Mouse (Mus musculus) MEL (cell line): ENCODE data around the gene Gnb4. TPM values are rescaled to one million over a fixed set of nuclear protein-coding genes. Genes with fewer than 3 reads are reported as not detected.

Experiments used
- DNase-seq: peaks from one replicate; pipeline ENCODE4 v3.0.0; 2011; ENCODE audit warnings: low read depth, low spot score
- H3K27ac ChIP-seq: 2 replicates; pipeline ENCODE4 v1.5.1; 2012; ENCODE audit warnings: low read depth, mild to moderate bottlenecking, control low read depth, low read length, moderate library complexity; ENCODE audit not compliant: control insufficient read depth
- H3K27me3 ChIP-seq, 2 experiments: fragments of 150-350 bp in 1 of 2; sonication (generic) in 1 of 2; 2 replicates each; pipeline ENCODE4 v1.6.1; 2012; ENCODE audit warnings: low read length in 2 of 2, mild to moderate bottlenecking in 2 of 2, improper control_type of control experiment in 1 of 2, moderate library complexity in 1 of 2; ENCODE audit not compliant: insufficient read depth in 2 of 2, control insufficient read depth in 1 of 2
- H3K36me3 ChIP-seq, 2 experiments: 2 replicates each; pipeline ENCODE4 v1.6.1; 2012 to 2014; ENCODE audit warnings: low read length in 2 of 2, improper control_type of control experiment in 1 of 2, inconsistent platforms in 1 of 2, mild to moderate bottlenecking in 1 of 2; ENCODE audit not compliant: insufficient read depth in 2 of 2, control insufficient read depth in 1 of 2
- H3K4me1 ChIP-seq, 2 experiments: fragments of 150-350 bp in 1 of 2; sonication (generic) in 1 of 2; 2 replicates each; pipeline ENCODE4 v1.6.1; 2012; ENCODE audit warnings: low read length in 2 of 2, improper control_type of control experiment in 1 of 2, mild to moderate bottlenecking in 1 of 2; ENCODE audit not compliant: insufficient read depth in 2 of 2, control insufficient read depth in 1 of 2
- H3K4me3 ChIP-seq, 2 experiments: fragments of 150-350 bp in 1 of 2; sonication (generic) in 1 of 2; 2 replicates each; pipeline ENCODE4 v1.5.1; 2012; ENCODE audit warnings: low read depth in 2 of 2, low read length in 2 of 2, mild to moderate bottlenecking in 2 of 2, moderate library complexity in 2 of 2, control low read depth in 1 of 2, improper control_type of control experiment in 1 of 2; ENCODE audit not compliant: control insufficient read depth in 1 of 2, insufficient read depth in 1 of 2
- H3K79me2 ChIP-seq: 2 replicates; pipeline ENCODE4 v1.6.1; 2012; ENCODE audit warnings: mild to moderate bottlenecking, low read length, moderate library complexity; ENCODE audit not compliant: control insufficient read depth, poor library complexity, insufficient read depth
- H3K9ac ChIP-seq: 2 replicates; pipeline ENCODE4 v1.6.1; 2012; ENCODE audit warnings: low read depth, mild to moderate bottlenecking, control low read depth, low read length, moderate library complexity; ENCODE audit not compliant: control insufficient read depth, poor library complexity, severe bottlenecking
- H3K9me3 ChIP-seq: fragments of 150-350 bp; sonication (generic); replicated peaks from 2 replicates; pipeline ENCODE4 v1.6.1; 2012; ENCODE audit warnings: mild to moderate bottlenecking, low read length, improper control_type of control experiment, moderate library complexity; ENCODE audit not compliant: insufficient read depth
- CHD2 ChIP-seq: IDR thresholded peaks from 2 replicates; pipeline ENCODE4 v1.6.1; 2011; ENCODE audit warnings: low read length, improper control_type of control experiment
- CTCF ChIP-seq, 3 experiments: IDR thresholded peaks in 2 of 3; conservative IDR thresholded peaks in 1 of 3; 2 replicates each; pipeline ENCODE4 v1.5.1; 2011 to 2012; ENCODE audit warnings: low read length in 3 of 3, low read depth in 2 of 3, mild to moderate bottlenecking in 2 of 3, improper control_type of control experiment in 1 of 3, inconsistent platforms in 1 of 3, mixed read lengths in 1 of 3, moderate library complexity in 1 of 3; ENCODE audit not compliant: control insufficient read depth in 1 of 3, insufficient read depth in 1 of 3, poor library complexity in 1 of 3, severe bottlenecking in 1 of 3
- EP300 ChIP-seq, 2 experiments: IDR thresholded peaks; 2 replicates each; pipeline ENCODE4 v1.6.1; 2011; ENCODE audit warnings: improper control_type of control experiment in 2 of 2, low read length in 2 of 2, low read depth in 1 of 2, mild to moderate bottlenecking in 1 of 2
- ETS1 ChIP-seq: IDR thresholded peaks from 2 replicates; pipeline ENCODE4 v1.6.1; 2012; ENCODE audit warnings: low read depth, mild to moderate bottlenecking, inconsistent platforms, low read length, improper control_type of control experiment, moderate library complexity
- GATA1 ChIP-seq: IDR thresholded peaks from 2 replicates; pipeline ENCODE4 v1.6.1; 2011; ENCODE audit warnings: low read depth, low read length, improper control_type of control experiment
- HCFC1 ChIP-seq: IDR thresholded peaks from 2 replicates; pipeline ENCODE4 v1.6.1; 2012; ENCODE audit warnings: low read depth, mild to moderate bottlenecking, inconsistent platforms, low read length, improper control_type of control experiment, moderate library complexity
- JUND ChIP-seq: IDR thresholded peaks from 2 replicates; pipeline ENCODE4 v1.6.1; 2011; ENCODE audit warnings: low read depth, mild to moderate bottlenecking, improper control_type of control experiment, low read length
- MAX ChIP-seq: IDR thresholded peaks from 2 replicates; pipeline ENCODE4 v1.6.1; 2011; ENCODE audit warnings: low read length, improper control_type of control experiment
- MAZ ChIP-seq: IDR thresholded peaks from 2 replicates; pipeline ENCODE4 v1.6.1; 2012; ENCODE audit warnings: low read depth, mild to moderate bottlenecking, inconsistent platforms, low read length, improper control_type of control experiment
- POLR2AphosphoS2 ChIP-seq: IDR thresholded peaks from 2 replicates; pipeline ENCODE4 v1.6.1; 2011; ENCODE audit warnings: low read length, improper control_type of control experiment
- SMC3 ChIP-seq: IDR thresholded peaks from 2 replicates; pipeline ENCODE4 v1.6.1; 2011; ENCODE audit warnings: low read depth, low read length, improper control_type of control experiment
- UBTF ChIP-seq: IDR thresholded peaks from 2 replicates; pipeline ENCODE4 v1.6.1; 2012; ENCODE audit warnings: low read depth, mild to moderate bottlenecking, inconsistent platforms, low read length, improper control_type of control experiment, moderate library complexity, borderline replicate concordance; ENCODE audit not compliant: insufficient read depth
- USF1 ChIP-seq: IDR thresholded peaks from 2 replicates; pipeline ENCODE4 v1.6.1; 2014; ENCODE audit warnings: low read depth, mild to moderate bottlenecking, inconsistent platforms, low read length, improper control_type of control experiment, moderate library complexity
- USF2 ChIP-seq, 2 experiments: IDR thresholded peaks; 2 replicates each; pipeline ENCODE4 v1.6.1; 2011 to 2012; ENCODE audit warnings: improper control_type of control experiment in 2 of 2, low read length in 2 of 2, borderline replicate concordance in 1 of 2, inconsistent platforms in 1 of 2, low read depth in 1 of 2, mild to moderate bottlenecking in 1 of 2; ENCODE audit not compliant: insufficient read depth in 1 of 2
- ZC3H11A ChIP-seq: IDR thresholded peaks from 2 replicates; pipeline ENCODE4 v1.6.1; 2012; ENCODE audit warnings: low read depth, mild to moderate bottlenecking, inconsistent platforms, low read length, improper control_type of control experiment
- polyA plus RNA-seq, 2 experiments: library from polyadenylated mRNA; stranded (reverse) in 1 of 2; unstranded in 1 of 2; fragments of >175 nt in 1 of 2; fragments of >200 nt in 1 of 2; gene quantifications; 2 replicates each; pipeline versions ENCODE4 v1.2.1 to v1.2.4; 2012; ENCODE audit warnings: low replicate concordance in 2 of 2, low read depth in 1 of 2; ENCODE audit not compliant: insufficient read length in 2 of 2, insufficient read depth in 1 of 2, missing spikeins in 1 of 2
- total RNA-seq: library from RNA; depleted of rRNA; stranded (reverse); fragments of 300-350 nt; gene quantifications from 2 replicates; pipeline ENCODE4 v1.2.3, GENCODE M21; 2012

The Gnb4 gene
- total and polyA plus RNA-seq, 3 experiments, result 49.5 to 61.2 TPM; not detected in 1

GRCm38 (mm10) chr3:32642116-32642515 is 25.7 kb upstream of the Gnb4 start:
- TF ChIP-seq USF1, result no peak
- TF ChIP-seq ZC3H11A, result no peak
- TF ChIP-seq CHD2, result no peak
- TF ChIP-seq UBTF, result no peak
- no peak for TF ChIP-seq POLR2AphosphoS2
- no peak for TF ChIP-seq EP300 (IDR thresholded peaks at IDR 0.05; ENCODE audit: low read depth in 1 of 2, low read length in 2 of 2)
- no peak for TF ChIP-seq MAX
- no peak for TF ChIP-seq HCFC1
- TF ChIP-seq MAZ, result no peak
- TF ChIP-seq, all 39 proteins: peak for 0
- H3K9me3 ChIP-seq, result no peaks in the 10 kb centered on the region
- no peak overlapping the region for H3K9ac ChIP-seq
- H3K4me3 ChIP-seq, result no peak overlapping the region
- H3K79me2 ChIP-seq, result no peaks in the 10 kb centered on the region
- H3K27me3 ChIP-seq, result no peaks in the 10 kb centered on the region
- peaks cover 2 to 4% of the 10 kb centered on the region in 2 experiments; a peak in 1 of 4 replicates for H3K4me1 ChIP-seq
- no peak for DNase-seq
- 0 out of 4 replicates have a peak, but pooled peaks cover 0 to 2% of the 10 kb centered on the region in 2 experiments for H3K36me3 ChIP-seq
- no peak overlapping the region for H3K27ac ChIP-seq

GRCm38 (mm10) chr3:32638240-32638639 is 21.9 kb upstream of the Gnb4 start:
- Histone ChIP-seq H3K36me3 (peaks cover 0 to 12% of the 10 kb centered on the region in 2 experiments; a peak in 2 of 4 replicates), H3K27ac (no peak overlapping the region), H3K27me3 (no peaks in the 10 kb centered on the region), H3K9me3 (no peaks in the 10 kb centered on the region), H3K79me2 (no peaks in the 10 kb centered on the region), H3K4me1 (peaks cover 4 to 11% of the 10 kb centered on the region in 2 experiments; a peak in 3 of 4 replicates), H3K4me3 (no peak overlapping the region), H3K9ac (no peak overlapping the region)
- no peak for TF ChIP-seq SMC3
- no peak for TF ChIP-seq MAZ
- no peak for TF ChIP-seq USF1
- TF ChIP-seq ZC3H11A, result no peak
- TF ChIP-seq CTCF (IDR thresholded peaks at IDR 0.05 in 2 of 3, conservative IDR thresholded peaks at IDR 0.05 in 1 of 3; ENCODE audit: control insufficient read depth in 1 of 3, insufficient read depth in 1 of 3, low read depth in 2 of 3, low read length in 3 of 3, poor library complexity in 1 of 3, severe bottlenecking in 1 of 3), result no peak
- no peak for TF ChIP-seq USF2 (IDR thresholded peaks at IDR 0.05; ENCODE audit: borderline replicate concordance in 1 of 2, insufficient read depth in 1 of 2, low read depth in 1 of 2, low read length in 2 of 2)
- no peak for TF ChIP-seq ETS1
- TF ChIP-seq JUND, result no peak
- no peak for TF ChIP-seq GATA1
- no peak for TF ChIP-seq CHD2
- TF ChIP-seq EP300 (IDR thresholded peaks at IDR 0.05; ENCODE audit: low read depth in 1 of 2, low read length in 2 of 2), result no peak
- TF ChIP-seq MAX, result no peak
- no peak for DNase-seq
